Mouse (Mus musculus): ENCODE results near the gene Zfp704.

The Zfp704 gene

GRCm38 (mm10) chr3:9609581-9610341, at the start of gene Zfp704:
Gene Zfp704 (minus strand): TSS chr3:9610085.
- peak; percentile 86 for DNase-seq (ENCODE audit: low spot score)

- no peak for DNase-seq (ENCODE audit: low spot score)
Measured at GRCm38 (mm10) chr3:9633036-9634005, 23.4 kb upstream of the Zfp704 start.

GRCm38 (mm10) chr3:9629951-9630350, 20.1 kb upstream of the Zfp704 start:
- DNase-seq (ENCODE audit: low spot score) = peak; percentile 41

GRCm38 (mm10) chr3:9628041-9628440, 18.2 kb upstream of the Zfp704 start:
- DNase-seq (ENCODE audit: low spot score) = no peak

GRCm38 (mm10) chr3:9626149-9626548, 16.3 kb upstream of the Zfp704 start:
- no peak for DNase-seq (ENCODE audit: low spot score)

GRCm38 (mm10) chr3:9620611-9621010, 10.7 kb upstream of the Zfp704 start:
- no peak for DNase-seq (ENCODE audit: low spot score)

- DNase-seq (ENCODE audit: low spot score) = no peak
Measured at GRCm38 (mm10) chr3:9619562-9620275, 9.8 kb upstream of the Zfp704 start.

GRCm38 (mm10) chr3:9617101-9617500, 7.2 kb upstream of the Zfp704 start:
- DNase-seq (ENCODE audit: low spot score) = no peak

GRCm38 (mm10) chr3:9614676-9615075, 4.8 kb upstream of the Zfp704 start:
- no peak for DNase-seq (ENCODE audit: low spot score)

- DNase-seq (ENCODE audit: low spot score) = no peak
Measured at GRCm38 (mm10) chr3:9614011-9614410, 4.1 kb upstream of the Zfp704 start.

- DNase-seq (ENCODE audit: low spot score) = no peak
Measured at GRCm38 (mm10) chr3:9611226-9611625, 1.3 kb upstream of the Zfp704 start.

- no peak for DNase-seq (ENCODE audit: low spot score)
Measured at GRCm38 (mm10) chr3:9610426-9610825, 541 bp upstream of the Zfp704 start.

GRCm38 (mm10) chr3:9608906-9609580, 842 bp downstream of the Zfp704 start:
- peak; percentile 23 for DNase-seq (ENCODE audit: low spot score)

- peak; percentile 27 for DNase-seq (ENCODE audit: low spot score)
Measured at GRCm38 (mm10) chr3:9608441-9608905, 1.4 kb downstream of the Zfp704 start.

- no peak for DNase-seq (ENCODE audit: low spot score)
Measured at GRCm38 (mm10) chr3:9607686-9608085, 2.2 kb downstream of the Zfp704 start.

- no peak for DNase-seq (ENCODE audit: low spot score)
Measured at GRCm38 (mm10) chr3:9605784-9606706, 3.8 kb downstream of the Zfp704 start.

GRCm38 (mm10) chr3:9604941-9605340, 4.9 kb downstream of the Zfp704 start:
- no peak for DNase-seq (ENCODE audit: low spot score)

- DNase-seq (ENCODE audit: low spot score) = no peak
Measured at GRCm38 (mm10) chr3:9603866-9604265, 6.0 kb downstream of the Zfp704 start.

- no peak for DNase-seq (ENCODE audit: low spot score)
Measured at GRCm38 (mm10) chr3:9600577-9600976, 9.3 kb downstream of the Zfp704 start.

GRCm38 (mm10) chr3:9599738-9600410, 10.0 kb downstream of the Zfp704 start:
- DNase-seq (ENCODE audit: low spot score) = no peak

Data from layer of hippocampus, adult 11-12 months (tissue).